Mouse (Mus musculus): ENCODE data around the gene Shc4. TPM values are rescaled to one million over a fixed set of nuclear protein-coding genes. Genes with fewer than 3 reads are reported as not detected.

Gene Shc4
- polyA plus RNA-seq, 1 experiment from 2014 or later = 2.0 TPM

DNA sequence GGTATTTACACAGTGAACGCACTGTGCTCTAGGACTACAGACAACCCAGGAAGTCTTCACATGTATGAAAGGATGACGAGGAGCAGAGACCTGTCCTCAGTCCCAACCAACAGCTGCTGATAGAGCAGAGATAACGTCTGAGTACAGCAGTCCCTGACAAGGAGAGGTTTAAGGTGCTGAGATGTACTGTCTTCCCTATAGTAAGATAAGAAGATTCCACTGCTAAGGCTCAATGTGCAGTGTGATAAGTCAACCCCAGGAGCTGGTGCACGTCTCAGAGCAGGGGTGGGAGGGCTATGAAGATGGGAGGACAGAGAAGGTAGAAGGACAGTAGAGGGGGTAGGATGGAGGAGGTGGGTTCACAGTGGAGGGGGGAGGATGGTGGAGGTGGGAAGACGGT lies 142.9 kb downstream of the Shc4 start:
- no peak overlapping the region for H3K27ac ChIP-seq (replicated peaks)
- H3K27me3 ChIP-seq (replicated peaks; ENCODE audit: low read depth, poor library complexity, severe bottlenecking) = no peaks in the 10 kb centered on the region
- 86% methylated on average over 5 of the region's 5 CpGs for WGBS
- DNase-seq (ENCODE audit: low spot score) = no peak
- H3K36me3 ChIP-seq (replicated peaks) = peaks cover 98% of the 10 kb centered on the region
- H3K9me3 ChIP-seq = no peaks in the 10 kb centered on the region
- H3K4me3 ChIP-seq = no peak overlapping the region
- no peaks in the 10 kb centered on the region for H3K4me1 ChIP-seq

GRCm38 (mm10) chr2:125577670-125578069 lies 146.3 kb downstream of the Shc4 start:
- Histone ChIP-seq H3K36me3 (replicated peaks) (peaks cover 98% of the 10 kb centered on the region), H3K9me3 (no peaks in the 10 kb centered on the region), H3K27me3 (replicated peaks; ENCODE audit: low read depth, poor library complexity, severe bottlenecking) (no peaks in the 10 kb centered on the region), H3K4me3 (no peak overlapping the region), H3K4me1 (no peaks in the 10 kb centered on the region), H3K27ac (replicated peaks) (no peak overlapping the region)
- 85% methylated on average over 4 of the region's 4 CpGs for WGBS
- DNase-seq (ENCODE audit: low spot score) = no peak

Other genes with a start within 250 kb of the Shc4 start
- 0.09 and 0.20 TPM in 2 replicates for gene Gm9913, start 219.1 kb downstream of the Shc4 start, polyA plus RNA-seq (2016; fragmentation: Nextera tagmentation; extraction: Ambion mirVana)
- 6.8 and 8.1 TPM in 2 replicates for gene Fbn1, start 216.2 kb downstream of the Shc4 start, polyA plus RNA-seq (2016; fragmentation: Nextera tagmentation; extraction: Ambion mirVana)
- 11.5 and 12.4 TPM in 2 replicates for gene Cep152, start 99.0 kb downstream of the Shc4 start, polyA plus RNA-seq (2016; fragmentation: Nextera tagmentation; extraction: Ambion mirVana)
- gene Eid1, start 51.1 kb downstream of the Shc4 start, polyA plus RNA-seq (2016; fragmentation: Nextera tagmentation; extraction: Ambion mirVana) = 127 and 136 TPM in 2 replicates
- gene Secisbp2l, start 58.7 kb upstream of the Shc4 start, polyA plus RNA-seq (2016; fragmentation: Nextera tagmentation; extraction: Ambion mirVana) = 15.5 and 17.3 TPM in 2 replicates
- 36.7 and 37.3 TPM in 2 replicates for gene Galk2, start 135.0 kb upstream of the Shc4 start, polyA plus RNA-seq (2016; fragmentation: Nextera tagmentation; extraction: Ambion mirVana)
- 94.9 and 98.3 TPM in 2 replicates for gene Cops2, start 135.0 kb upstream of the Shc4 start, polyA plus RNA-seq (2016; fragmentation: Nextera tagmentation; extraction: Ambion mirVana)